Comparison of ENCODE assay signal across 9 mouse cellular contexts in the genomic region with DNA sequence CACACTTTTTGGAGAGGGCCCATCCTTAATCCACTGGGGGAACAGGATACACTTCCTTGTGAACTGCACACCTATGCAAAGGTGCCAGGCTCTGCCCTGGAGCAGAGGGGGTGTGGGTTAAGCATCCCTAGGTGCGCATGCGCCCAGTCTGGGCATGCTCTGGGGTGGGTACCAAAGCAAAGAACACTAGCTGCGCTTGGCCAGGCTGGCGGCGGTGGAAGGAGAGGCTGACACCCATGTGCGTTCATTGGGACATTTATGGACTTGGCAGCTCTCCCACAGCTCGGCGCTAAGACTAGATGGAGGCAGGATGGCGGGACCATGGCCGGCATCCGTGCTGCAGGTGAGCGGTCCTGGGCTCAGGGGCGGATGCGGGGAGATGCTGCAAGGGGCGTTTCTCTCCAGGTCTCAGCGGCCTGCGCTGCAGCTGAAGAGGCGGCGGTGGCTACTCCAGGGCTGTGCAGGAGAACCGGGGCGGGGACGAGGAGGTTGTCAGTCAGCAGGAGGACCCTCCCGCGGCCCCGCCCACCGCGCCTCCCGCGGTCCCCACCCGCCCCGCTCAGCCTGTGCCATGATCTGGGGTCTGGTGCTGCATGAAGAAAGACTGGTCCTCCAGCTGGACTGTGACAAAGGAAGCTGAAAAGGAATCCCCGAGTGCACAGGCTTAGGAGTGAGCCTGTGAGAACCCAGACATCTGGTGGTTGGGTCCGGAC. TPM values are rescaled to one million over a fixed set of nuclear protein-coding genes. Genes with fewer than 3 reads are reported as not detected.
A peak's percentile ranks its signal among the peaks of the same experiment; 100 is the strongest.
DNase-seq lines count a peak whose midpoint lies in the region; ATAC-seq and TF ChIP-seq lines count a peak whose summit lies in the region.
"Had no signal": no experiment of that assay in that cellular context is flagged by ENCODE, and none has a peak within 500 bp of the region (broad histone marks: within the 10 kb centered on the region; RNA-seq: fewer than 3 reads in every experiment).

A gene (plus strand): TSS at position 146 of the 713 bp plus-strand sequence.

- H3K36me3 ChIP-seq in thymus, adult 2 months (ENCODE audit: control insufficient read depth, insufficient read depth, low read length) = no peaks in the 10 kb centered on the region
- H3K36me3 ChIP-seq in intestine, postnatal 0 days (ENCODE audit: control insufficient read depth, insufficient read depth) = no peaks in the 10 kb centered on the region
- H3K36me3 ChIP-seq in midbrain, postnatal 0 days (ENCODE audit: insufficient read depth, low read length) = no peaks in the 10 kb centered on the region

- H3K9ac ChIP-seq in intestine, postnatal 0 days (ENCODE audit: low read depth, low read length) = no peak within 1 kb of the TSS
- H3K9ac ChIP-seq in midbrain, postnatal 0 days (replicated peaks; ENCODE audit: low read length, poor library complexity, severe bottlenecking) = peak within 1 kb of the TSS; percentile 75

- WGBS in thymus, adult 2 months = 9% methylated on average over 33 of the region's 33 CpGs
- 2% methylated on average over 33 of the region's 33 CpGs for WGBS in intestine, postnatal 0 days
- 2% methylated on average over 33 of the region's 33 CpGs for WGBS in midbrain, postnatal 0 days

- peak; percentile 37; the same call in 1 of the 2 replicates for ATAC-seq in intestine, postnatal 0 days
- ATAC-seq in midbrain, postnatal 0 days (ENCODE audit: low FRiP score) = peak; percentile 86

- no peaks in the 10 kb centered on the region for H3K9me3 ChIP-seq in intestine, postnatal 0 days (ENCODE audit: control insufficient read depth)
- H3K9me3 ChIP-seq in midbrain, postnatal 0 days (ENCODE audit: low read length) = no peaks in the 10 kb centered on the region

- TF ChIP-seq CTCF in thymus, adult 2 months (IDR thresholded peaks at IDR 0.05; ENCODE audit: borderline replicate concordance, control insufficient read depth, extremely low read depth, insufficient read depth, low read length, poor library complexity) = no peak
- no peak for TF ChIP-seq CTCF in intestine, postnatal 0 days (IDR thresholded peaks at IDR 0.05; ENCODE audit: low read depth)
- TF ChIP-seq CTCF in midbrain, postnatal 0 days (IDR thresholded peaks at IDR 0.05) = no peak

- no peaks in the 10 kb centered on the region for H3K27me3 ChIP-seq in thymus, adult 2 months (ENCODE audit: control insufficient read depth, insufficient read depth, low read length)
- H3K27me3 ChIP-seq in intestine, postnatal 0 days (replicated peaks; ENCODE audit: control insufficient read depth, insufficient read depth, low read length) = peaks cover 27% of the 10 kb centered on the region
- H3K27me3 ChIP-seq in midbrain, postnatal 0 days (ENCODE audit: insufficient read depth, low read length) = peaks cover 4% of the 10 kb centered on the region

- no peak within 1 kb of the TSS for H3K27ac ChIP-seq in thymus, adult 2 months (ENCODE audit: control insufficient read depth, insufficient read depth, low read length)
- H3K27ac ChIP-seq in intestine, postnatal 0 days (ENCODE audit: low read depth, low read length) = no peak within 1 kb of the TSS
- peak within 1 kb of the TSS; percentile 76 for H3K27ac ChIP-seq in midbrain, postnatal 0 days (ENCODE audit: low read depth, low read length)

- H3K4me3 ChIP-seq in thymus, adult 2 months (ENCODE audit: control insufficient read depth, insufficient read depth, low read length) = no peak within 1 kb of the TSS
- H3K4me3 ChIP-seq in intestine, postnatal 0 days (ENCODE audit: low read depth, low read length) = no peak within 1 kb of the TSS
- peak within 1 kb of the TSS; percentile 44 for H3K4me3 ChIP-seq in midbrain, postnatal 0 days (ENCODE audit: low read depth, low read length)
- H3K4me3 ChIP-seq: erythroblast, embryonic 14.5 days had no signal

- H3K4me1 ChIP-seq in thymus, adult 2 months (replicated peaks; ENCODE audit: control insufficient read depth, insufficient read depth, low read length) = peaks cover 7% of the 10 kb centered on the region
- no peaks in the 10 kb centered on the region for H3K4me1 ChIP-seq in intestine, postnatal 0 days (replicated peaks; ENCODE audit: control insufficient read depth, insufficient read depth, low read length)
- H3K4me1 ChIP-seq in midbrain, postnatal 0 days (ENCODE audit: insufficient read depth, low read length) = no peaks in the 10 kb centered on the region

- TF ChIP-seq POLR2A in thymus, adult 2 months (IDR thresholded peaks at IDR 0.05; ENCODE audit: control insufficient read depth, extremely low read depth, insufficient read depth, low read length, poor library complexity) = no peak

- DNase-seq in cerebellum, postnatal 25 days = peak; percentile 19 to 45
- no peak for DNase-seq in cerebellum, adult 8-10 months
- peak; percentile 65 for DNase-seq in thymus, postnatal 0 days (ENCODE audit: low spot score)
- DNase-seq in thymus, adult 2 months = no peak
- peak; percentile 60 for DNase-seq in midbrain, postnatal 0 days (ENCODE audit: low spot score)
- no peak for DNase-seq in gastrocnemius, postnatal 36 days
- no peak for DNase-seq in urinary bladder, postnatal 36 days (ENCODE audit: low spot score in 2 of 2)

- intact Hi-C loops in gastrocnemius, postnatal 36 days (cut with DNase I) = no loop called here

- peak within 1 kb of the TSS; percentile 54 for H3K4me2 ChIP-seq in intestine, postnatal 0 days (replicated peaks; ENCODE audit: low read depth)
- peak within 1 kb of the TSS; percentile 49 for H3K4me2 ChIP-seq in midbrain, postnatal 0 days (ENCODE audit: low read depth, low read length, poor library complexity, severe bottlenecking)

RNA-seq across cellular contexts. Expression of the gene that starts here (rescaled TPM):
- polyA plus RNA-seq in thymus, postnatal 0 days (2015; fragmentation: Nextera tagmentation; extraction: Ambion mirVana) = not detected in 2 replicates
- polyA plus RNA-seq in thymus, adult 2 months (2012; rRNA removed) = 0.36 and 0.57 TPM in 2 replicates
- 0.16 and 0.39 TPM in 2 replicates for polyA plus RNA-seq in intestine, postnatal 0 days (2015; fragmentation: Nextera tagmentation; extraction: Ambion mirVana)
- total RNA-seq in midbrain, postnatal 0 days (2014; rRNA removed) = 31.6 and 44.4 TPM in 2 replicates
- polyA plus RNA-seq in midbrain, postnatal 0 days (2015; fragmentation: Nextera tagmentation; extraction: Ambion mirVana) = 21.6 and 25.8 TPM in 2 replicates
- total RNA-seq in gastrocnemius, postnatal 36 days (2021) = not detected
- polyA plus RNA-seq: erythroblast, embryonic 14.5 days had no signal

Comparison
In these comparisons a context has a peak if more than half of its experiments do, and no peak if none do; other contexts are left out.
1. RNA of the gene that starts here (total RNA-seq): 31.6 to 44.4 TPM in midbrain, postnatal 0 days; not detected in gastrocnemius, postnatal 36 days; every median in the first group is over 10 times any median in the second.
2. RNA of the gene that starts here (polyA plus RNA-seq): 21.6 to 25.8 TPM in midbrain, postnatal 0 days; 0.16 to 0.39 TPM in intestine, postnatal 0 days, 0.36 to 0.57 TPM in thymus, adult 2 months and not detected in thymus, postnatal 0 days; every median in the first group is over 10 times any median in the second.
3. DNase-seq: peak in cerebellum, postnatal 25 days (2 of 2) and midbrain, postnatal 0 days (single experiment); none in cerebellum, adult 8-10 months (single experiment), thymus, adult 2 months (single experiment), gastrocnemius, postnatal 36 days (0 of 2) and urinary bladder, postnatal 36 days (0 of 2).
4. Peak in DNase-seq in thymus, postnatal 0 days; RNA of the gene not detected or under 1 TPM.
5. Peak in ATAC-seq and H3K4me2 ChIP-seq in intestine, postnatal 0 days; RNA of the gene not detected or under 1 TPM.